12 mouse cellular contexts compared by ENCODE assay signal in genomic region chr13:26283397-26284072, GRCm38 (mm10).
A peak's percentile ranks its signal among the peaks of the same experiment; 100 is the strongest.
DNase-seq lines count a peak whose midpoint lies in the region; ATAC-seq and TF ChIP-seq lines count a peak whose summit lies in the region.
"Had no signal": no experiment of that assay in that cellular context is flagged by ENCODE, and none has a peak within 500 bp of the region (broad histone marks: within the 10 kb centered on the region; RNA-seq: fewer than 3 reads in every experiment).

No protein-coding gene starts in this region.

- 0 out of 2 replicates have a peak, but pooled peaks cover 2% of the 10 kb centered on the region for H3K4me1 ChIP-seq in intestine, embryonic 16.5 days (ENCODE audit: control insufficient read depth, insufficient read depth, low read length)

- no peak for TF ChIP-seq CTCF in layer of hippocampus, adult 2 months (conservative IDR thresholded peaks at IDR 0.05)

- ATAC-seq in frontal cortex, adult (ENCODE audit: low TSS enrichment): peak; percentile 17; the same call in 1 of the 2 replicates
- no peak for ATAC-seq in intestine, embryonic 16.5 days
- ATAC-seq: CD4-positive, CD25-positive, alpha-beta regulatory T cell, adult 4 months; inflammation-experienced regulatory T-cells, adult 6 months had no signal

- DNase-seq in frontal cortex, postnatal 36 days (ENCODE audit: low spot score in 2 of 2): no peak
- DNase-seq in 3T3-L1 (ENCODE audit: low read depth, low spot score): peak; percentile 40
- peak; percentile 45 to 51 for DNase-seq in cerebellum, postnatal 25 days
- DNase-seq in layer of hippocampus, adult 2 months (ENCODE audit: low spot score in 2 of 2): peak; percentile 5 to 25
- no peak for DNase-seq in retina, embryonic 14.5 days (ENCODE audit: low spot score)
- DNase-seq in testis, postnatal 14 days (ENCODE audit: low spot score): no peak
- DNase-seq: right cerebral cortex, postnatal 4 days; thymus, postnatal 4 days had no signal

- H3K27me3 ChIP-seq in intestine, embryonic 16.5 days (replicated peaks; ENCODE audit: control insufficient read depth, insufficient read depth, low read length): no peaks in the 10 kb centered on the region

- H3K4me2 ChIP-seq in intestine, embryonic 16.5 days (ENCODE audit: low read depth, low read length): no peak overlapping the region

- no peaks in the 10 kb centered on the region for H3K36me3 ChIP-seq in intestine, embryonic 16.5 days (ENCODE audit: control insufficient read depth, insufficient read depth, low read length)

- H3K4me3 ChIP-seq in layer of hippocampus, adult 2 months: no peak overlapping the region
- no peak overlapping the region for H3K4me3 ChIP-seq in intestine, embryonic 16.5 days (ENCODE audit: low read length)

- peaks cover 3% of the 10 kb centered on the region; the same call in 1 of the 2 replicates for H3K9me3 ChIP-seq in intestine, embryonic 16.5 days (ENCODE audit: control insufficient read depth, low read length)

- 51% methylated on average over 6 of the region's 6 CpGs for WGBS in intestine, embryonic 16.5 days

- no peak overlapping the region for H3K9ac ChIP-seq in intestine, embryonic 16.5 days (ENCODE audit: low read depth, low read length)

- H3K27ac ChIP-seq in layer of hippocampus, adult 2 months: peak overlapping the region; percentile 46; the same call in 1 of the 2 replicates
- H3K27ac ChIP-seq in intestine, embryonic 16.5 days (ENCODE audit: low read length): no peak overlapping the region

Comparison
In these comparisons a context has a peak if more than half of its experiments do, and no peak if none do; other contexts are left out.
1. DNase-seq: peak in 3T3-L1 (single experiment), cerebellum, postnatal 25 days (2 of 2) and layer of hippocampus, adult 2 months (2 of 2); none in frontal cortex, postnatal 36 days (0 of 2), retina, embryonic 14.5 days (single experiment) and testis, postnatal 14 days (single experiment).